Mouse (Mus musculus) hindbrain, postnatal 0 days (tissue): Measurements from ENCODE around the gene Muc1. TPM values are rescaled to one million over a fixed set of nuclear protein-coding genes. Genes with fewer than 3 reads are reported as not detected.

Source experiments
- ATAC-seq: fragments of 200-750 bp; cut with Nextera tagmentation; 2 replicates; pipeline ENCODE4 v1.8.0; 2017; ENCODE audit warnings: mild to moderate bottlenecking, moderate TSS enrichment, moderate library complexity
- DNase-seq: peaks from one replicate; pipeline ENCODE4 v3.0.0-alpha.2; 2015; ENCODE audit warnings: low spot score
- H3K27ac ChIP-seq: fragments of 300-500 bp; sonication (generic); 2 replicates; pipeline ENCODE4 v1.5.1; 2014; ENCODE audit warnings: mild to moderate bottlenecking
- H3K27me3 ChIP-seq: fragments of 300-500 bp; sonication (generic); 2 replicates; pipeline ENCODE4 v1.6.1; 2014; ENCODE audit warnings: low read length, mixed read lengths; ENCODE audit not compliant: insufficient read depth
- H3K36me3 ChIP-seq: fragments of 300-500 bp; sonication (generic); 2 replicates; pipeline ENCODE4 v1.6.1; 2014; ENCODE audit warnings: low read length, mixed read lengths; ENCODE audit not compliant: insufficient read depth
- H3K4me1 ChIP-seq: fragments of 300-500 bp; sonication (generic); 2 replicates; pipeline ENCODE4 v1.6.1; 2014; ENCODE audit warnings: antibody characterized with exemption, low read length, mixed read lengths; ENCODE audit not compliant: insufficient read depth
- H3K4me2 ChIP-seq: fragments of 300-500 bp; sonication (generic); 2 replicates; pipeline ENCODE4 v1.6.1; 2014; ENCODE audit warnings: low read depth, mild to moderate bottlenecking, low read length, moderate library complexity, mixed read lengths
- H3K4me3 ChIP-seq: fragments of 300-500 bp; sonication (generic); 2 replicates; pipeline ENCODE4 v1.5.1; 2014; ENCODE audit warnings: low read length
- H3K9ac ChIP-seq: fragments of 300-500 bp; sonication (generic); replicated peaks from 2 replicates; pipeline ENCODE4 v1.6.1; 2014; ENCODE audit warnings: mild to moderate bottlenecking, low read length, moderate library complexity, mixed read lengths
- H3K9me3 ChIP-seq: fragments of 300-500 bp; sonication (generic); 2 replicates; pipeline ENCODE4 v1.6.1; 2016; ENCODE audit warnings: low read length, mixed read lengths
- CTCF ChIP-seq: IDR thresholded peaks from 2 replicates; pipeline ENCODE4 v1.5.1; 2016; ENCODE audit warnings: antibody characterized with exemption, control low read depth, low read depth
- WGBS: fragments of 180-500 bp; shearing (Covaris S2); extraction: QIAGEN DNeasy Blood & Tissue Kit; methylation state at CpG from one replicate; pipeline ENCODE4 v1.1.7; 2014; 5-methylcytosine and 5-hydroxymethylcytosine counted together
- polyA plus RNA-seq: library from polyadenylated mRNA; unstranded; fragments of >200 nt; fragmentation: Nextera tagmentation; extraction: Ambion mirVana; gene quantifications from 2 replicates; pipeline ENCODE4 v1.2.1, GENCODE M21; 2015
- total RNA-seq: library from RNA; depleted of rRNA; stranded (reverse); fragments of >200 nt; gene quantifications from 2 replicates; pipeline ENCODE4 v1.2.3, GENCODE M21; 2014

Gene Muc1
- total and polyA plus RNA-seq, 2 experiments from 2014 or later = 1.5 to 1.9 TPM

GRCm38 (mm10) chr3:89187690-89188477, 41.0 kb upstream of the Muc1 start:
- ATAC-seq = no peak
- Histone ChIP-seq H3K4me3 (no peak overlapping the region), H3K9me3 (no peaks in the 10 kb centered on the region), H3K36me3 (no peaks in the 10 kb centered on the region), H3K27me3 (no peaks in the 10 kb centered on the region), H3K4me1 (0 out of 2 replicates have a peak, but pooled peaks cover 6% of the 10 kb centered on the region), H3K4me2 (no peak overlapping the region), H3K27ac (no peak overlapping the region), H3K9ac (no peak overlapping the region)
- DNase-seq = no peak
- no peak for TF ChIP-seq CTCF
- 61% methylated on average over 18 of the region's 18 CpGs for WGBS

GRCm38 (mm10) chr3:89188478-89188875, 40.4 kb upstream of the Muc1 start:
- ATAC-seq (no peak), DNase-seq (no peak)
- no peak overlapping the region for H3K4me3 ChIP-seq
- 70% methylated on average over 12 of the region's 12 CpGs for WGBS
- H3K4me2 ChIP-seq = no peak overlapping the region
- H3K27ac ChIP-seq = no peak overlapping the region
- no peak for TF ChIP-seq CTCF
- H3K4me1 ChIP-seq = 0 out of 2 replicates have a peak, but pooled peaks cover 6% of the 10 kb centered on the region
- no peaks in the 10 kb centered on the region for H3K36me3 ChIP-seq
- H3K9me3 ChIP-seq = no peaks in the 10 kb centered on the region
- no peaks in the 10 kb centered on the region for H3K27me3 ChIP-seq
- no peak overlapping the region for H3K9ac ChIP-seq

- H3K4me1 ChIP-seq = no peaks in the 10 kb centered on the region
- no peaks in the 10 kb centered on the region for H3K9me3 ChIP-seq
- no peak overlapping the region for H3K9ac ChIP-seq
- no peak for ATAC-seq
- H3K27ac ChIP-seq = no peak overlapping the region
- no peaks in the 10 kb centered on the region for H3K36me3 ChIP-seq
- no peak overlapping the region for H3K4me3 ChIP-seq
- no peak for TF ChIP-seq CTCF
- H3K27me3 ChIP-seq = no peaks in the 10 kb centered on the region
- no peak overlapping the region for H3K4me2 ChIP-seq
- WGBS = 81% methylated on average over 8 of the region's 8 CpGs
- no peak for DNase-seq
Observed at GRCm38 (mm10) chr3:89190436-89190835, 38.4 kb upstream of the Muc1 start.

GRCm38 (mm10) chr3:89193351-89193750, 35.5 kb upstream of the Muc1 start:
- Histone ChIP-seq H3K9ac (no peak overlapping the region), H3K9me3 (no peaks in the 10 kb centered on the region), H3K4me1 (peaks cover 7% of the 10 kb centered on the region; the same call in 1 of the 2 replicates), H3K36me3 (no peaks in the 10 kb centered on the region), H3K4me3 (no peak overlapping the region), H3K4me2 (no peak overlapping the region), H3K27me3 (no peaks in the 10 kb centered on the region), H3K27ac (no peak overlapping the region)
- DNase-seq (no peak), ATAC-seq (no peak)
- 86% methylated on average over 1 of the region's 1 CpGs for WGBS
- 0 out of 2 replicates have a peak, but pooled peaks have one; percentile 6 for TF ChIP-seq CTCF

DNA sequence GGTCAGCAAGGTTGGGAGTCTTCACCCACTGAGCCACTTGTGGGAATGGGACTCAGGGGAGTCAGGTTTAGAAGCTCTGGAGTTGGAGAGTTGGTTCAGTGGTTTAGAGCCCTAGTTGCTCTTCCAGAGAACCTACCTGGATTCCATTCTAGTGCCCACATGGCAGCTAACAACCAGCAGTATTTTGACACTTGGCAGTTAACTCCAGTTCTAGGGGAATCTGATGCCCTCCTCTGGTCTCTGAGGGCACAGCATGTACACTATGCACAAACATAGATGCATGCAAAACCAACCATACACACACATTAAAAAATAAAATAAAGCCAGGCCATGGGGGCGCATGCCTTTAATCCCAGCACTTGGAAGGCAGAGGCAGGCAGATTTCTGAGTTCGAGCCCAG, 35.0 kb upstream of the Muc1 start:
- no peaks in the 10 kb centered on the region for H3K36me3 ChIP-seq
- H3K27me3 ChIP-seq = no peaks in the 10 kb centered on the region
- peaks cover 7% of the 10 kb centered on the region; the same call in 1 of the 2 replicates for H3K4me1 ChIP-seq
- WGBS = 95% methylated on average over 2 of the region's 2 CpGs
- H3K9me3 ChIP-seq = no peaks in the 10 kb centered on the region
- no peak overlapping the region for H3K4me2 ChIP-seq
- H3K27ac ChIP-seq = no peak overlapping the region
- no peak overlapping the region for H3K4me3 ChIP-seq
- no peak for ATAC-seq
- no peak for DNase-seq
- H3K9ac ChIP-seq = no peak overlapping the region
- peak; percentile 48 for TF ChIP-seq CTCF

DNA sequence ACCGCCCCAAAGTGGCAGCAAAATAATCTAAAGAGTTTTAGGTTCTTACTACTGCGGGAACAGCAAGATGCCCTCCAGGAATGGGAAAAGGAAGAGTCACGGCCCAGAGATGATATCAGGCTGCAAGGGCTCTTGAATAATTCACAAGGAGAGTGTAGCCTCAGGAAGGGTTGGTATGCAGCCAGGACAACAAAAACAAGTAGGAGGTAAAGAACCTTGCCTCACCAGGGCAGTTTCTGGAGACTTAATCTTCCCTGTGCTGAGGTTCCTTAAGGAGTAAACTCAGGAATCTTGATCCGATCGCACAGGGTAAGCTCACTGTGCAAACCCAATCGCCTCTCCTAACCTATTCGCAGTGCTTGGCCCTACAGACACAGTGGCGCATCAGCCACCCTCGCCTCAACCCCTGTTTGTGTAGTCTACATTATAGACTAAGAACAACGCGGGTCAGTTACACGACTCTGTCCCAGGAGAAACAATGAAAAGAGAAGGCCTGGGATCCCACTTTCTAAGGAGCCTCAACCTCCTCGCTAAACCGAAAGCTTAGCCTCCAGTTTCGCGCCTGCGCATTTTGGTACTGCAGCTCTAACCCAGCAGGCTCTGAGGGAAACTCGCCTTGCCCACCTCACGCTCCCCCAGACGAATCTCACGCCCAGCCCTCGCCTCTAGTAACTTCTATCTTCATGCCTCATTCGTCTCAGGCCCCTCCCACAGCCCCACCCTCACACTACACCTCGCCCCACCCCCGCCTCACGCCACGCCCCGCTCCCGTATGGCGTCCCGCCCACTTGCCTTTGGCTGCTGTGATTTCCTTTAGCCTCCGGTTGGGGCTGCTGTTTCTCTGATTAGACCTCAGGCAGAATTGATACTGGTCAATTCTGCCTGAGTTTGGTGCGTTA, 32.6 kb upstream of the Muc1 start:
- Histone ChIP-seq H3K9me3 (no peaks in the 10 kb centered on the region), H3K4me2 (peak overlapping the region; percentile 64), H3K4me1 (peaks cover 7% of the 10 kb centered on the region; the same call in 1 of the 2 replicates), H3K27me3 (no peaks in the 10 kb centered on the region), H3K4me3 (peak overlapping the region; percentile 40), H3K9ac (peak overlapping the region; percentile 50), H3K36me3 (no peaks in the 10 kb centered on the region), H3K27ac (peak overlapping the region; percentile 81)
- DNase-seq (peak; percentile 93), ATAC-seq (peak; percentile 97)
- peak; percentile 62 for TF ChIP-seq CTCF
- whole genome bisulfite sequencing = 5% methylated on average over 33 of the region's 33 CpGs
